Mouse (Mus musculus) intestine, embryonic 16.5 days (tissue): ENCODE results near the gene Tcf12. TPM values are rescaled to one million over a fixed set of nuclear protein-coding genes. Genes with fewer than 3 reads are reported as not detected.

Experiments
- ATAC-seq: fragments of 200-750 bp; cut with Nextera tagmentation; 2 replicates; pipeline ENCODE4 v1.8.0; 2017; ENCODE audit warnings: moderate TSS enrichment, moderate library complexity
- H3K27ac ChIP-seq: fragments of 300-500 bp; sonication (generic); 2 replicates; pipeline ENCODE4 v1.5.1; 2014; ENCODE audit warnings: mild to moderate bottlenecking, low read length
- H3K27me3 ChIP-seq: fragments of 300-500 bp; sonication (generic); replicated peaks from 2 replicates; pipeline ENCODE4 v1.6.1; 2014; ENCODE audit warnings: low read length, control low read depth, mixed read lengths; ENCODE audit not compliant: control insufficient read depth, insufficient read depth
- H3K36me3 ChIP-seq: fragments of 300-500 bp; sonication (generic); 2 replicates; pipeline ENCODE4 v1.6.1; 2014; ENCODE audit warnings: low read length, control low read depth; ENCODE audit not compliant: control insufficient read depth, insufficient read depth
- H3K4me1 ChIP-seq: fragments of 300-500 bp; sonication (generic); 2 replicates; pipeline ENCODE4 v1.6.1; 2014; ENCODE audit warnings: low read length, control low read depth, mixed read lengths; ENCODE audit not compliant: control insufficient read depth, insufficient read depth
- H3K4me2 ChIP-seq: fragments of 300-500 bp; sonication (generic); 2 replicates; pipeline ENCODE4 v1.6.1; 2014; ENCODE audit warnings: low read depth, low read length, control low read depth
- H3K4me3 ChIP-seq: fragments of 300-500 bp; sonication (generic); 2 replicates; pipeline ENCODE4 v1.5.1; 2014; ENCODE audit warnings: mild to moderate bottlenecking, low read length
- H3K9ac ChIP-seq: fragments of 300-500 bp; sonication (generic); 2 replicates; pipeline ENCODE4 v1.6.1; 2014; ENCODE audit warnings: low read depth, low read length
- H3K9me3 ChIP-seq: fragments of 300-500 bp; sonication (generic); 2 replicates; pipeline ENCODE4 v1.6.1; 2016; ENCODE audit warnings: low read length, control low read depth; ENCODE audit not compliant: control insufficient read depth
- WGBS: fragments of 180-500 bp; shearing (Covaris S2); extraction: QIAGEN DNeasy Blood & Tissue Kit; methylation state at CpG from one replicate; pipeline ENCODE4 v1.1.7; 2014; 5-methylcytosine and 5-hydroxymethylcytosine counted together
- microRNA-seq: library from miRNA; unstranded; fragments of <30 nt; microRNA quantifications from one replicate; pipeline ENCODE4, GENCODE M21; 2016
- polyA plus RNA-seq: library from polyadenylated mRNA; unstranded; fragments of >200 nt; fragmentation: Nextera tagmentation; extraction: Ambion mirVana; gene quantifications from 2 replicates; pipeline ENCODE4 v1.2.1, GENCODE M21; 2015

Tcf12 gene
- polyA plus RNA-seq, 1 experiment from 2014 or later: 26.0 TPM

DNA sequence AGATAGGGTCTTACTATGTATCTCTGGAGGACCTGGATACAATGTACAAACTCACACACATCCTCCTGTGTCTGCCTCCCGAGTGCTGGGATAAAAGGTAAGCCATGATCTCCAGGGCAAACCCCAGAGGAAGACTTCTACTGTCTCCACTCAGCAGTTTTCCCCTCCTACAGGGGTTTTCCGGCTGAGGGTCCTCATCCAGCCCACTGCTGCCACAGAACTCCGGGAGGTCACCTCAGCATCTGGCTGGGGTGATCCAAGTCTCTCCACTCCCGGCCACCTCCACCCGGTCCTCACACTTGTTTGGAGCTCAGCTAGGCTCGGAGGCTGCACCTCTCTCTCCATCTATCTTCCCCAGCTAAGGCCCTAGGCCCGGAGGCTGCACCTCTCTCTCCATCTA lies 308.4 kb downstream of the Tcf12 start:
- no peak overlapping the region for H3K4me2 ChIP-seq
- 44% methylated on average over 7 of the region's 7 CpGs for WGBS

DNA sequence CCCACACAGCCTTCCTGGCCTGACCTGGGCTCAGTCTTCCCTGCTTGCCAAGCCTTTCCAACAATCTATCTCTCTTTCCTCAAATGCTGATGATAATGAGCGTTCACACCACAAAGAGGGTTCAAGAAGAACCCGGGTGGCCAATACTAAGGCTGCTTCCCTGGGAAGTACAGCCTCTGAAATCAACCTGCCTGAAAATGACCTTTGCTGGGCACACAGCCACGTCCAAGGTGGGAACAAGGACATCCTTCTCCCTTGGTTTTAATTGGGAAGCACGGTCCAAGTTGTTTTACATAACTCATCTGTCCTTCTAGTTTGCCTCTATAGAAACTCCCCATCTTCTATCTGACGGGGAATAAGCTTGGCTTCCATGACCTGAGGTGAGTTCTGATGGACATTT lies 312.1 kb downstream of the Tcf12 start:
- Histone ChIP-seq H3K9me3 (no peaks in the 10 kb centered on the region), H3K4me1 (no peaks in the 10 kb centered on the region), H3K36me3 (no peaks in the 10 kb centered on the region), H3K4me2 (no peak overlapping the region), H3K9ac (no peak overlapping the region), H3K4me3 (no peak overlapping the region), H3K27ac (no peak overlapping the region), H3K27me3 (no peaks in the 10 kb centered on the region)
- no peak for ATAC-seq
- WGBS: 88% methylated on average over 5 of the region's 5 CpGs

More for the DNA sequence above, 308.4 kb downstream of the Tcf12 start:
- no peak for ATAC-seq
- Histone ChIP-seq H3K27me3 (no peaks in the 10 kb centered on the region), H3K9me3 (no peaks in the 10 kb centered on the region), H3K36me3 (no peaks in the 10 kb centered on the region), H3K4me1 (no peaks in the 10 kb centered on the region), H3K27ac (no peak overlapping the region), H3K4me3 (no peak overlapping the region), H3K9ac (no peak overlapping the region)

- no peaks in the 10 kb centered on the region for H3K4me1 ChIP-seq
- H3K9me3 ChIP-seq: no peaks in the 10 kb centered on the region
- H3K4me2 ChIP-seq: no peak overlapping the region
- no peaks in the 10 kb centered on the region for H3K36me3 ChIP-seq
- no peak overlapping the region for H3K9ac ChIP-seq
- ATAC-seq: no peak
- H3K4me3 ChIP-seq: no peak overlapping the region
- no peak overlapping the region for H3K27ac ChIP-seq
- 65% methylated on average over 5 of the region's 5 CpGs for WGBS
- H3K27me3 ChIP-seq: no peaks in the 10 kb centered on the region
Measured at GRCm38 (mm10) chr9:71798176-71798575, 313.5 kb downstream of the Tcf12 start.

Small RNAs within 50 kb of the gene (microRNA-seq; reads per million reads assigned to microRNA genes)
- not detected for gene Gm27450

Other genes starting within 250 kb of the Tcf12 start
- 17.9 and 20.7 TPM in 2 replicates for gene Zfp280d, start 163.0 kb upstream of the Tcf12 start, polyA plus RNA-seq